Mouse (Mus musculus) small intestine, adult 2 months (tissue): ENCODE measurements around the gene Asna1.

Source experiments
- CTCF ChIP-seq: fragments of 200-500 bp; IDR thresholded peaks from 2 replicates; pipeline ENCODE4 v1.5.1; 2012; ENCODE audit warnings: low read depth, mild to moderate bottlenecking, control low read depth, inconsistent platforms, low read length, moderate library complexity, mixed read lengths; ENCODE audit not compliant: insufficient replicate concordance, insufficient read length; ENCODE audit errors: extremely low read depth
- POLR2A ChIP-seq: fragments of 200-500 bp; IDR thresholded peaks from 2 replicates; pipeline ENCODE4 v1.6.1; 2012; ENCODE audit warnings: low read depth, mild to moderate bottlenecking, control low read depth, inconsistent platforms, low read length, moderate library complexity

DNA sequence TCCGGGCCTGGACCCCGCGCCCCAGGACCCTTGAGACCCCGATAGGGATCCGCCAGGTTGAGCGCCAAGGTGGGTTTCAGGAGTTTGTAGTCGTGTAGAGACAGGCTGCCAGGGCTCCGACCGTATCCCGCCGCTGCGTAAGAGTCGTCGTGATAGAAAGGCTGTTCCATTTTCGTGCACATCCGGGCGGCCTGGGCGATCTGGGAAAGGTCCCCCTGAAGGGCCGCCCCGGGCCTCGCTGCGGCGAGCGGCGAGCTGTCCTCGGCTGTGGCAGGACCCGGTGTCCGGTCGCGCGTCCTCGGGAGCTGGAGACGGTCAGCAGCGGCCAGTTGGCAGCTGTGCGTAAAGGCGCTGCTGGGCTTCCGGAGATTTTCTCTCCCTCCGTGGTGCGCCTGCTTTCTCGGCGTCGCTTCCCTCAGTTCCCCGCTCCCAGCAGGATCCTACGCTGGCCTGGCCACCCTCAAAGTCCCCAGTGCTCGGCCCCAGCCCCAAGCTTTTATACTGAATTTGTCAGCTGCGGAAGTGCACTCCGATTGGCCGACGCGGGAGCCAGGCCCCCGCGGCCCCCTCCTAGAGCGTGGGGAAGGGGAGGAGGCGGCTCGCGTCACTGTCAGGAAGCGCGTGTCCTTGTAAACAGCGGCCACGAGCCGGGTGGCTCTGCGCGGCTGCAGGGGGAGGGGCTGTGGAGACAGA lies 46.7 kb downstream of the Asna1 start, which contains the start of gene Junb:
- TF ChIP-seq CTCF = no peak
- peak; percentile 100 for TF ChIP-seq POLR2A
